Mouse (Mus musculus) lung, embryonic 15.5 days (tissue): ENCODE measurements around the gene Plk4. TPM values are rescaled to one million over a fixed set of nuclear protein-coding genes. Genes with fewer than 3 reads are reported as not detected.
"Not testable (repeated sequence)": the region's sequence is repeated elsewhere in the genome, so short reads cannot be mapped to it uniquely, and the experiment has no call there.

ENCODE experiments used
- ATAC-seq: fragments of 200-750 bp; cut with Nextera tagmentation; 2 replicates; pipeline ENCODE4 v1.8.0; 2017; ENCODE audit warnings: moderate number of reproducible peaks, borderline replicate concordance; ENCODE audit not compliant: low FRiP score, low TSS enrichment; ENCODE audit errors: extremely low read depth
- H3K27ac ChIP-seq: fragments of 300-500 bp; sonication (generic); 2 replicates; pipeline ENCODE4 v1.5.1; 2015; ENCODE audit warnings: moderate library complexity, mild to moderate bottlenecking, inconsistent platforms
- H3K27me3 ChIP-seq: fragments of 300-500 bp; sonication (generic); 2 replicates; pipeline ENCODE4 v1.6.1; 2015; ENCODE audit warnings: inconsistent platforms
- H3K36me3 ChIP-seq: fragments of 300-500 bp; sonication (generic); 2 replicates; pipeline ENCODE4 v1.6.1; 2015; ENCODE audit warnings: inconsistent platforms
- H3K4me1 ChIP-seq: fragments of 300-500 bp; sonication (generic); 2 replicates; pipeline ENCODE4 v1.6.1; 2015; ENCODE audit warnings: inconsistent platforms
- H3K4me2 ChIP-seq: fragments of 300-500 bp; sonication (generic); 2 replicates; pipeline ENCODE4 v1.6.1; 2015; ENCODE audit warnings: inconsistent platforms, mild to moderate bottlenecking, moderate library complexity
- H3K4me3 ChIP-seq: fragments of 300-500 bp; sonication (generic); 2 replicates; pipeline ENCODE4 v1.5.1; 2015; ENCODE audit warnings: mild to moderate bottlenecking, inconsistent platforms
- H3K9ac ChIP-seq: fragments of 300-500 bp; sonication (generic); 2 replicates; pipeline ENCODE4 v1.6.1; 2015; ENCODE audit warnings: inconsistent platforms
- H3K9me3 ChIP-seq: fragments of 300-500 bp; sonication (generic); 2 replicates; pipeline ENCODE4 v1.6.1; 2016; ENCODE audit warnings: inconsistent platforms
- WGBS: fragments of 180-500 bp; shearing (Covaris S2); methylation state at CpG from one replicate; pipeline ENCODE4 v1.1.7; 2015; 5-methylcytosine and 5-hydroxymethylcytosine counted together
- polyA plus RNA-seq: library from polyadenylated mRNA; unstranded; fragments of >200 nt; fragmentation: Nextera tagmentation; extraction: Ambion mirVana; gene quantifications from 2 replicates; pipeline ENCODE4 v1.2.1, GENCODE M21; 2015

Gene Plk4
- polyA plus RNA-seq, result 71.9 and 72.9 TPM in 2 replicates

DNA sequence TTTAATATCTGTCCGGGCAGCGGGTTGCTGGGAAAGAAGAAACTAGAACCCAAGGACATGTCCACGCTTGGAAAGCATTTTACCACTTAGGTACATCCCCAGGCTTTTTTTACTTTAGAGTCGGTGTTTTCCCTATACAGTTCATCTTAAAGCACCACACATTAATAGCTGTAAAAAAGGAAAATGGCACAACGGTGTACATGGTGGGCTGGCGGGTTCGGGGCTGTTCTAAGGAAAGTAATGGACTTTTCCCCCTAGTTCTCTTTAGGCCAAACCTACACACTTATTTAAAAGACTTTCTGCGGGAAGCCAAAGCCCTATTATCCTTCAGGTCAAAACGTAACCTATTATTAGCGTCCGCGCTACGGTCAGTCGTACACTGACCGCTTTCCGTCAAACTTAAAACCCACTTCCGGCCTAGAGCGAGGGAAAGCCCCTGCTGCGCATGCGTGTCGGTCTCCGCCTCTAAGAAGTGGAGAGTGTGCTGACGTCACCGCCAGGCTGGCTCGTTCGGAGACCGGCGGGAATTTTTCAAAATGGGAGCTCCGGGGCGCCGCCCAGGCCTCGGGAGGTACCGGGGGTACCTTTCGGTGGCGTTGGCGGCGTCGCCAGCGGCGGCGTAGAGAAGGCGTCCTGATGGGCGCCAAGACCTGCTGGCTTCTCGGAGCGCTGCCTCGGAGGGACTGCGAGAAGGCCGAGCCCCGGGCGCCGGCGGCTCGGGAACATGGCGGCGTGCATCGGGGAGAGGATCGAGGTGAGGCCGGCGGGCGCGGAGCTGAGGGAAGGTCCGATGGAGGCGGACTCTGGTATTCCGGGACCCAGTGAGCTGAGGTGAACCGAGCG lies at the start of gene Plk4:
Gene Plk4, plus strand, starts transcription at position 490 of the 843 bp plus-strand sequence.
- Histone ChIP-seq H3K27me3 (no peaks in the 10 kb centered on the region), H3K4me1 (peaks cover 12% of the 10 kb centered on the region; the same call in 1 of the 2 replicates), H3K4me3 (peak within 1 kb of the TSS; percentile 95), H3K9ac (peak within 1 kb of the TSS; percentile 83), H3K27ac (peak within 1 kb of the TSS; percentile 77), H3K9me3 (no peaks in the 10 kb centered on the region), H3K36me3 (peaks cover 4% of the 10 kb centered on the region; the same call in 1 of the 2 replicates), H3K4me2 (peak within 1 kb of the TSS; percentile 82)
- whole genome bisulfite sequencing, result 2% methylated on average over 66 of the region's 66 CpGs
- ATAC-seq, result peak; percentile 99

DNA sequence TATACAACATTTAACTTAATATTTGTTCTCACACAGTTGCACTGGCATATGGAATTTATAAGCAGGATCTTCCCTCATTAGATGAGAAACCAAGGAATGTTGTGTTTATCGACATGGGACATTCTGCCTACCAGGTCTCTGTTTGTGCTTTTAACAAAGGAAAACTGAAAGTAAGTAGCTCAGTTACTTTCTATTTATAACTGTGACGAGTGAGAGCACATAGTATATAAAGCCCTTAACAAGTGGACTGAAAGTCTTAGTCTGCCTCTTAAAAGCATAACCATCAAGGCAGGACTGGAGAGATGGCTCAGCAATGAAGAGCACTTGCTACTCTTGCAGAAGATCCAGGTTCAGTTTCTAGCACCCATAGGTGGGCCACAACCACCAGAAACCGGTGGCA lies 39.1 kb upstream of the Plk4 start:
- no peak overlapping the region for H3K4me3 ChIP-seq
- no peak overlapping the region for H3K27ac ChIP-seq
- H3K9ac ChIP-seq, result no peak overlapping the region
- WGBS, result 79% methylated on average over 3 of the region's 3 CpGs
- no peak overlapping the region for H3K4me2 ChIP-seq
- no peaks in the 10 kb centered on the region for H3K27me3 ChIP-seq
- no peaks in the 10 kb centered on the region for H3K4me1 ChIP-seq
- H3K36me3 ChIP-seq, result no peaks in the 10 kb centered on the region
- no peak for ATAC-seq
- H3K9me3 ChIP-seq, result no peaks in the 10 kb centered on the region

DNA sequence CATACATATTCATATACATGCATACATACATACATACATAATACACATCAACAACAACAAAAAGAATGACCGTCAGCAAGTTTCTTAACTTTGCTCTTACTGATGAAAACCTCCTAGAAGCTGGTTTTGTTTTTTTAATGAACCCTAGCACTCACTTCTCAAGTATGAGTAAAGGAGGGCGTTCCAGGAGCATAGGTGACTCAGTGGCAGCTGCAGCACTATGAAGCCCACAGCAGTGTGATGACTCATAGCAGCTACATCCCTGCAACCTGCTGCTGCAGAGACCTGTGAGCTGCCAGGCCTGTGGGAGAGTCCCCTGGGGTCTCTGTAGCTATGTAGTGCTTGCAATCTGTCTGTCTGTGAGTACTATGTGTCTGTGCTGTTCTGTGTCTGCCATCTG lies 38.5 kb upstream of the Plk4 start:
- H3K4me2 ChIP-seq, result no peak overlapping the region
- no peaks in the 10 kb centered on the region for H3K4me1 ChIP-seq
- no peak for ATAC-seq
- no peaks in the 10 kb centered on the region for H3K9me3 ChIP-seq
- no peak overlapping the region for H3K9ac ChIP-seq
- H3K27me3 ChIP-seq, result no peaks in the 10 kb centered on the region
- 81% methylated on average over 2 of the region's 2 CpGs for WGBS
- H3K36me3 ChIP-seq, result no peaks in the 10 kb centered on the region
- H3K27ac ChIP-seq, result no peak overlapping the region
- H3K4me3 ChIP-seq, result no peak overlapping the region

DNA sequence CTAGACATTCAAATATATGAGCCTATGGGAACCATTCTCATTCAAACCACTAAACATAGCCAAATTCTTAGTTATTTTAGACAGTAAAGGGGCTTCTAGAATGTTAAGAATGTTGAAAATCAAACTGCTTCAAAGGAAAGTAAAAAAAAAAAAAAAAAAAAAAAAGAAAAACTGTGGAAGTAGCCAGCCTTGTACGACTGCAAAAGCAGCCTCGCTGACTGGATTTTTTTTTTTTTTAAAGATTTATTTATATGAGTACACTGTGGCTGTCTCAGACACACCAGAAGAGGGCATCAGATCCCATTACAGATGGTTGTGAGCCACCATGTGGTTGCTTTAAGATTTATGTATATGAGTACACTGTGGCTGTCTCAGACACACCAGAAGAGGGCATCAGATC lies 6.0 kb upstream of the Plk4 start:
- Histone ChIP-seq H3K4me1 (no peaks in the 10 kb centered on the region), H3K9me3 (no peaks in the 10 kb centered on the region), H3K36me3 (no peaks in the 10 kb centered on the region), H3K27me3 (no peaks in the 10 kb centered on the region), H3K27ac (no peak overlapping the region), H3K9ac (no peak overlapping the region), H3K4me3 (no peak overlapping the region), H3K4me2 (no peak overlapping the region)
- 64% methylated on average over 2 of the region's 2 CpGs for WGBS
- ATAC-seq, result no peak

DNA sequence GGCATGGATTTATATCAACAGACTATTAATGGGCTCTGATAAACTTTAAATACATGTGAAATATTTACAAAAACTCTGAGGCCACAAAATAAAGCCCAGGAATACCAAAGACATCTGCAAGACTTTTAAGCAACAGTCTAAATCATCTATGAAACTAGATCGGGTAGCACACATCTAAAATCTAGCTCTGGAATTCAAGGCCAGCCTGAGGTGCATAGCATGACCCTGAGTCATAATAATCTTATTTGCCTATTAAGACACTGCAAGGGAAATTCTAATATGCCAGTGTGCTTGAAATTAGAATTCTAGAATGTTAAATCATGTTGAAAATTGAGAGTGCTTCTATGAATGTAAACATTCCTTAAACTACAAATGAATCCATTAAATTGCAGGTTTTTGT lies 1.8 kb upstream of the Plk4 start:
- Histone ChIP-seq H3K27ac (no peak overlapping the region), H3K4me3 (no peak overlapping the region), H3K4me2 (no peak overlapping the region), H3K27me3 (no peaks in the 10 kb centered on the region), H3K36me3 (peaks cover 4% of the 10 kb centered on the region; the same call in 1 of the 2 replicates), H3K9ac (no peak overlapping the region), H3K4me1 (peaks cover 12% of the 10 kb centered on the region; the same call in 1 of the 2 replicates), H3K9me3 (no peaks in the 10 kb centered on the region)
- 61% methylated on average over 1 of the region's 1 CpGs for WGBS
- no peak for ATAC-seq

DNA sequence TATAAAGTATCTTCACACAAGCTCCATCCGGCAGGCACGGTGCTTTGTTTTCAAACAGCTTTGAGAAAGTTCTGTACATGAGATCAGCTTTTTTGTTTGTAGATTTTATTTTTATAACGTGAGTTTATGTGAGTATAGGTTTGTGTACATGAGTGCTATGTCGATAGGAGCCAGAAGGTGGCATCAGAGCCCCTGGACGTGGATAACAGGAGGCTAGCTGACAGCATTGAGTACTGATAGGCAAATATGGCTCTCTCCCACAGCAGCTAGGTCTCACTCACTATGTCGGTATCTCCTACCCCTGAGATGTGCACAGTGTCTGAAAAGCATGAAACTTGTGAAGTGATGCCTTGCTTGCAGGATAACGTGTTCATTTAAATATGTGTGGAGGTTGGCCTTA lies 1.3 kb upstream of the Plk4 start:
- no peak for ATAC-seq
- no peak overlapping the region for H3K4me2 ChIP-seq
- WGBS, result 39% methylated on average over 7 of the region's 7 CpGs
- peaks cover 12% of the 10 kb centered on the region; the same call in 1 of the 2 replicates for H3K4me1 ChIP-seq
- H3K27me3 ChIP-seq, result no peaks in the 10 kb centered on the region
- no peak overlapping the region for H3K27ac ChIP-seq
- H3K9ac ChIP-seq, result no peak overlapping the region
- H3K4me3 ChIP-seq, result no peak overlapping the region
- H3K36me3 ChIP-seq, result peaks cover 4% of the 10 kb centered on the region; the same call in 1 of the 2 replicates
- no peaks in the 10 kb centered on the region for H3K9me3 ChIP-seq

DNA sequence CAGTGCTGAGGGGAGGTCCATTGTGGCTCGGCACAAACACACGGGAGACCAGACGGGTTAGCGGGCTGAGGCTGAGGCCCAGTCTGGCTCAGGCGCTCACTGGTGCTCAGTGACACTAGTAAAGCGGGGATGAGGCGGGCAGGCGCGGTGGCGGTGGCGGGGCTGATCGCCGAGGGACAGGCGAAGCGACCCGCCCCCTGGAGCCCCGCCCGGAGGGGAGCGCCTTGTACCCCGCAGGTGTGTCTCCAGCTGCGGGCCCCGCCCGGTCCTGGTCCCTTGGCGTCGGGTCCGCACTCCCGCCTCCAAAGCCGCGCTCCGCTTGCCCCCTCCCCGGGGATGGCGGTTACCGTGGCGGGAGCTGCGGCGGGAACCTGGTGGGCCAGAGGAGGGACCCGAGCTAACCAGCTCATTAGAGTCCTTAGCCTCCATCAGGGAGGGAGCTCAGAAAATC lies 579 bp downstream of the Plk4 start:
- Histone ChIP-seq H3K4me3 (peak overlapping the region; percentile 95), H3K27ac (peak overlapping the region; percentile 77)
- under 1% methylated on average over 37 of the region's 37 CpGs for WGBS

DNA sequence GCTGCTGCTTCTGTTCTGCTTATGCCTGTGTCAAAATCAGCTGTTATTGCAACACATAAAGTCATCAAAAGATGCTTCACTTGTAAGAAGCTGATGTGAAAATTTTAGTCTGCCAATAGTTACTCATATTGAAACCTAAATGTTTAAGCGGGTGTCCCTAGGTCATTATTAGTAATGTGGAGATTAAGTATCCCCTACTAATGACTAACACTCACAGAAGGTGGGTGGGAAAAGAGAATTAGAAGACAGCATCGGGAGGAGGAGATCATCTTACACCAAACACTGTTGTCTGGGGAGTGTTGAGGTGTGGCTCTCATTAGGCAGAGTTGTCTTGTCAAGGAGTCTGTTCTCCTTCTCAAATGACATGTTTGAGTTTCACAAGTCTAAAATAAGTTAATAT lies 7.1 kb downstream of the Plk4 start:
- Histone ChIP-seq H3K27ac (no peak overlapping the region), H3K4me3 (no peak overlapping the region), H3K9me3 (no peaks in the 10 kb centered on the region), H3K27me3 (no peaks in the 10 kb centered on the region), H3K9ac (no peak overlapping the region), H3K4me1 (no peaks in the 10 kb centered on the region), H3K4me2 (no peak overlapping the region), H3K36me3 (peaks cover 53% of the 10 kb centered on the region)
- WGBS, result 65% methylated on average over 2 of the region's 2 CpGs
- no peak for ATAC-seq

More for the DNA sequence above, 579 bp downstream of the Plk4 start:
- Histone ChIP-seq H3K36me3 (peaks cover 10% of the 10 kb centered on the region), H3K9me3 (no peaks in the 10 kb centered on the region), H3K27me3 (no peaks in the 10 kb centered on the region), H3K9ac (peak overlapping the region; percentile 83), H3K4me1 (peaks cover 12% of the 10 kb centered on the region; the same call in 1 of the 2 replicates), H3K4me2 (peak overlapping the region; percentile 82)
- ATAC-seq, result peak; percentile 78

DNA sequence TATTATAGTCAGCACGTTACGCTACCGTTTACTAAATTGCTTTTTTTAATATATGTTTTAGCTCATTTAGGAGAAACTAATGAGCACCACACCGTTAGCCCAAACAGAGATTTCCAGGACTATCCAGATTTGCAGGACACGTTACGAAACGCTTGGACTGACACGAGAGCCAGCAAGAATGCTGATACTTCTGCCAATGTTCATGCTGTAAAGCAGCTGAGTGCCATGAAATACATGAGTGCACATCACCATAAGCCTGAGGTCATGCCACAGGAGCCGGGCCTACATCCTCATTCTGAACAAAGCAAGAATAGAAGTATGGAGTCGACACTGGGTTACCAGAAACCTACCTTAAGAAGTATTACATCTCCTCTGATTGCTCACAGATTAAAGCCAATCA lies 8.9 kb downstream of the Plk4 start:
- ATAC-seq, result no peak
- H3K4me3 ChIP-seq, result no peak overlapping the region
- H3K27me3 ChIP-seq, result no peaks in the 10 kb centered on the region
- no peaks in the 10 kb centered on the region for H3K4me1 ChIP-seq
- no peaks in the 10 kb centered on the region for H3K9me3 ChIP-seq
- H3K4me2 ChIP-seq, result no peak overlapping the region
- no peak overlapping the region for H3K27ac ChIP-seq
- peaks cover 61% of the 10 kb centered on the region for H3K36me3 ChIP-seq
- 92% methylated on average over 10 of the region's 10 CpGs for WGBS
- H3K9ac ChIP-seq, result no peak overlapping the region

DNA sequence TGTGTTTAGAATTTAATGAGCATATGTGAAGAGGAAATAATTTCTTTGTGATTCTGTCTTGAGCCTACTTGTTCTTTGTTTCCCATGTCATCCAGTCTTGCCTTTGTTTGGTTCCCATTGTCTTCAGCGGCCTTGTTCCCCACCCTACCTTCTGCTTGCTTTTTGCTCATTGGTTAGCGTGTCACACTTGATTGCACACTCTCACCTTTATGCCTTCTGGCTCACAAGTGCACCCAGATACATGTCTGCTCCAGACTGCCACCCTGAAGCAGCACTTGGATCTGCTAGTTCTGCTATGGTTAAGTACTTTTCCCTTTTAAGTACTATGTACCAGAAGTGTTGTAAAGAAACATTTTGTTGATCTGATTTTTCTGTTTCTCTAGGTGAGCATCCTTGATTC lies 10.1 kb downstream of the Plk4 start:
- no peak overlapping the region for H3K9ac ChIP-seq
- no peak overlapping the region for H3K4me2 ChIP-seq
- peaks cover 67% of the 10 kb centered on the region for H3K36me3 ChIP-seq
- no peaks in the 10 kb centered on the region for H3K4me1 ChIP-seq
- no peak overlapping the region for H3K27ac ChIP-seq
- H3K9me3 ChIP-seq, result no peaks in the 10 kb centered on the region
- ATAC-seq, result no peak
- no peaks in the 10 kb centered on the region for H3K27me3 ChIP-seq
- no peak overlapping the region for H3K4me3 ChIP-seq
- WGBS, result 89% methylated on average over 2 of the region's 2 CpGs

DNA sequence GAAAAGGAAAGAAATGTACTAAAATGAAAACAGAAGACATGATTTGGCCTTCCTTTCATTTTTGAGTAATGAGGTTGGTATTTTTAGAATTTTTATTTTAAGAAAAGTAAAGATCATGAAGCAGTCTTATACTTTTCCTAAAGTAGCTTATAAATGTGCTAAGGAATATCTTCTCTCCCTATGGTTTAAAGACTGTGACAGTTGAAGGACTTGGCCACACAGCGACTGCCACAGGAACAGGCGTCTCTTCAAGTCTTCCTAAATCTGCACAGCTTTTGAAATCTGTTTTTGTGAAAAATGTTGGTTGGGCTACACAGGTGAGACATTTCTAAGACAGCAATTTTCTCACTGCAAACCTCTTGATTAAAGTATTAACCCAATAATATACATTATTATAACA lies 13.5 kb downstream of the Plk4 start:
- Histone ChIP-seq H3K27me3 (no peaks in the 10 kb centered on the region), H3K4me3 (no peak overlapping the region), H3K27ac (no peak overlapping the region), H3K4me2 (no peak overlapping the region), H3K4me1 (no peaks in the 10 kb centered on the region), H3K36me3 (peaks cover 67% of the 10 kb centered on the region), H3K9me3 (no peaks in the 10 kb centered on the region), H3K9ac (no peak overlapping the region)
- ATAC-seq, result no peak
- WGBS, result 85% methylated on average over 2 of the region's 2 CpGs

DNA sequence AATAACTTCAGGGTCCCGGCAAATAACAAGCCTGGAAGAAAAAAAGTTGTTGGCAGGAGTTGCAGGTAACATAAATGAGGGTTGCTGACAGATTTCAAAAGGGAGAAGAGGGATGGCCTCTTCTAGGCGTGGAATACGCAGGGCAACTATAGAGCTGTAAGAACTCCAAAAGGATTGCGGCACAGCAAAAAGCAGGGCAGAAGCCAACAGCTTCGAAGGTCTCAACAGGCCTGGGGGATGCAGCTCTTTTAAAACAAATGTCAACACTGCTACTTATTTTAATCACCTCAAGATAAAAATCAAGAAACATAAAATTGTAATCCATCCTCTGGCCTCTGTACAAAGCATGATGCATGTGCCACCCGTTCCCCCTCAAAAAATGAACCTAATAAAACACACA lies 45.7 kb downstream of the Plk4 start:
- H3K27me3 ChIP-seq, H3K36me3 ChIP-seq, H3K9me3 ChIP-seq, H3K4me1 ChIP-seq, H3K27ac ChIP-seq, ATAC-seq, H3K9ac ChIP-seq: not testable (repeated sequence)
- 79% methylated on average over 6 of the region's 6 CpGs for WGBS
- Histone ChIP-seq H3K4me2 (peak overlapping the region; percentile 77), H3K4me3 (peak overlapping the region; percentile 54)
